Mouse (Mus musculus) layer of hippocampus, adult 11-12 months (tissue): ENCODE measurements around the gene Gng12.

Experiments
- DNase-seq: peaks from one replicate; pipeline ENCODE4 v3.0.0; 2022; ENCODE audit warnings: low spot score

Gng12 gene

DNA sequence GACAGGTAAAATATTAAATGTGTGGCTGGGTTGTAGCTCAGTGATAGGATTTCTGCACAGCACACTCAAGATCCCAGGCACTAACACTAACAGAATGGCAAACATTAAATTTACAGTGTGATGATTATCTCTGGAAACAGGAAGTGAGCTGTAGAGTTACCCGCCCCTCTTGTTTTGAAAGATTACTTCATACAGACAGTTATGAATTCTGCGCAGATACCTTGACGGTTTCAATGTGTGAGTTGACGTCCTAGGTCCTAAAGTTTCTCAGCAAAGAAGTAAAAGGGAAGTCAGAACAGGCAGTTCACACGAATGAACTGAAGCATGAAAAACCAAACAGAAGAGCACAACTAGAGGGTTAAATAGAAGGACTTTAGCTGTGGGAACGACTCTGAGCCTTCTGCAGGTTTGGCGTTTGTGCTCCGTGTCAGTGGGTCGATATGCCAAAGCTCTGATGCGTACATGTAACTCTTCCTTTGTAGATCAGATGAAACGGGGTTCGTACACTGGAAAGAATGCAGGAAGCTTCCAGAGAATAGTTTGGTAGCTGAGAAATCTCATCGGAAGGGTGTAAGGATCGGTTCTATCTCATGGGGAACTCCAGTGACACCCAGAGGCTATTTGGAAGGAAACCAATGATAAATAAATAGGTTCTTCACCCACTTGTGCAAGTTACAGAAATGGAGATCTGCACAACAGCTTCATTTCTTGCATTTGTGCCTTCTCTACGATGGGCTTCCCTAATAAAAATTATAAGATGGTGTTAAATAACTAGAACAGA is 160.1 kb downstream of the Gng12 start:
- no peak for DNase-seq

- no peak for DNase-seq
These were observed 160.8 kb downstream of the Gng12 start for GRCm38 (mm10) chr6:67056889-67057564.

DNA sequence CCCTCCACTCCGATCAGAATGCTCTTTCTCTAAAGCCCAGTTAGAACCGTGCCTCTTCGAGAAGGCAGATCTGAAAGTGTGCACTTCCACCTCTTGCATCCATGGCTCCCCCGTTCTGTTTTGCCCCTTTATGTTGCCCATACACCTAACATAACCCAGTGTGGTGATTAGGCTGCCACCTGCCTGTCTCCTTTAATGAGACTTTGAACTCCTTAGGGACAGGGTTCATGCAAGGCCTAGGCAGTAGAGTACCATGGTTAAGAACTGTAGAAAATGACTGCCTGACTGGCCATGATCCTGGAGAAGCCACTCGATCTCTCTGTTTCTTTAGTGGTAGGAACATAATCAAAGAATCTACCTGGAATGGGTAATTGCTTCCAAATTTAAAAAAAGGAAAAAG is 161.4 kb downstream of the Gng12 start:
- DNase-seq = no peak

DNA sequence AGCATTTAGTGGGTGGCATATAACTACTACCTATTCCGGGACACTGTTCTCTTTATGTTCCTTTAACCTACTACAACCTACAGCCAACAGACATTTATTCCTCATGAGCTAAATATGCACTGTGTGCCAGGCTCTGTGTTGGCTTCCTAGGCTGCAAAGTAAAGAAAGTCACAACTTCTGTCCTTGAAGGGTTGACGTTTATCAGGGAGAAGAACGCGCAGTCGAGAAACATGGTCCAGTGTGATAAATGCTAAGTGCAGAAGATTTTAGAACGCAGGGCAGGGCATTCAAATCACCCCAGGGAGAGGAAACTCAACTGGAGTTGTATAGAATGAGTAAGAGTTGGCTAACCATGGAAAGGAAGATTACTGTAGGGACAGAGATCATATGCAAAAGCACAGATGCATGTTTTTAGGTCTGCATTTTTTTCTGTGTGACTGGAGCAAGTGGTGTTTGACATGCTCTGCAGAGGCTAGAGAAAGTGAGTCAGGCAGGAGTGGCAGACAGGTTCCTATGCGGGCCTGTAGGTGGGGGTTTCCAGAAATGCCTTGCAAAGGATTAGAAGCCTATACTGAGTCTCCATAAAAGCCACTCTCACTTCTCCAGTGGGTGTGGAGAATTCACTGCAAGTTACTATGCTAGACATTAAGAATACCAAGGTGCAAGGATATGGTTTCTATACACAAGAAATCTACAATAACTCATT is 161.9 kb downstream of the Gng12 start:
- DNase-seq = no peak

GRCm38 (mm10) chr6:67060057-67060456 is 163.9 kb downstream of the Gng12 start:
- DNase-seq = no peak

DNA sequence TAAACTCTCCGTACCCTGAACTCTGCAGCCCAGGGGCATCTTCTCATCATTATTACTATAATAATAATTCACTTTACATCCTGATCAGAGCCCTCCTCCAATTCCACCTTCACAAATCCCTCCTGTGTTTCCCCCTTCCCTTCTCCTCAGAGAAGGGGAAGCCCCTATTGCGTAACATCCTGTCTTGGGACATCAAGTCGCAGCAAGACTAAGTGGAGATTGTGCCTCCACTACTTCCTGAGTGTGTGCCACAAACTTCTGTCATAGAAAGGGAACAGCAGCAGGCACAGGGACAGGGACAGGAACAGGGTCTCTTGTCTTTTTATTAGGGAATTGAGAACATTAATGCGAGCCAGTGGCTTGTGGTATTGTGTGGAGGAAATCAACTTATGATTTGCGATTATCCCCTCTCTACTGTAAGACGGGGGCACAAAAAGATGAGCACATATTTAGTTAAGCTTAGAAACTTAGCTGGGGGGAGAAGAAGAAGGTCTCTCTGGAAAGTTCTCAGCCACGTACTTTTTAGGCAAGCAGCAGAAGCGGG is 173.1 kb downstream of the Gng12 start:
- no peak for DNase-seq

DNA sequence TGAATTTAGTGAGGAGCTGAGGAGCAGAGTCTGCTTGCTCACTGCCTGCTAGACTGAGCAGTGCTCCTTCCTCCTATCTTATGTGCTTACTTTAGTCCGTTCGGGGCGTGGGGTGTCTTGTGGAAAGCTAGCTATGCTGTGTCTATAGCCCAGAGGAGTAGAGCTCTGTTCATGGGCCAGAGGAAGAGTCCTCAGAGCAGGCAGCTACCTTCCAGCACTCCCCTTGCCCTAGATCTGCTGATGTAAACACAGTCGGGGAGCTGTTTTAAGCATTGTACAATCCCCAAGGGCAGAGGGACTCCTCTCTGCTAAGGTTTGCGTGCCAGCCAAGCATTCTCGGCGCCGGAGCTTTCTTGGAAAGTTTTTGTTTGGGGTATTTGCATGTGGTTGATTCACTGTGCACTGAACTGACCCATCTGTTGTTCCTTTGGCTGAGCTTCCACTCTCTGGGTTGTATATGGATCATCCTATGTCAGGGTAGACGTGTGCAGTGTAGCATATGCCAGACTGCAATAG is 173.7 kb downstream of the Gng12 start:
- no peak for DNase-seq
